Comparison of ENCODE assay signal across 15 mouse cellular contexts in genomic region chr11:68036133-68036959, GRCm38 (mm10).
DNase-seq lines count a peak whose midpoint lies in the region; ATAC-seq and TF ChIP-seq lines count a peak whose summit lies in the region.
"Had no signal": no experiment of that assay in that cellular context is flagged by ENCODE, and none has a peak within 500 bp of the region (broad histone marks: within the 10 kb centered on the region; RNA-seq: fewer than 3 reads in every experiment).

No protein-coding gene starts in this region.

- H3ac ChIP-seq in myocyte (ENCODE audit: control insufficient read depth, insufficient read length) = no peak overlapping the region

- H3K27ac ChIP-seq in kidney, embryonic 15.5 days = peak overlapping the region; percentile 57
- 0 out of 2 replicates have a peak overlapping the region, but pooled peaks have one; percentile 11 for H3K27ac ChIP-seq in midbrain, embryonic 13.5 days
- no peak overlapping the region for H3K27ac ChIP-seq in midbrain, embryonic 11.5 days (ENCODE audit: low read depth, low read length)
- no peak overlapping the region for H3K27ac ChIP-seq in embryonic facial prominence, embryonic 14.5 days (replicated peaks; ENCODE audit: low read depth, low read length)
- H3K27ac ChIP-seq: heart, embryonic 15.5 days; macrophage had no signal

- H3K9ac ChIP-seq in kidney, embryonic 15.5 days = no peak overlapping the region
- no peak overlapping the region for H3K9ac ChIP-seq in midbrain, embryonic 13.5 days (replicated peaks)
- H3K9ac ChIP-seq in midbrain, embryonic 11.5 days (ENCODE audit: low read length) = no peak overlapping the region
- H3K9ac ChIP-seq in embryonic facial prominence, embryonic 14.5 days (ENCODE audit: low read depth, low read length) = no peak overlapping the region
- H3K9ac ChIP-seq: heart, embryonic 15.5 days had no signal

- H3K79me2 ChIP-seq in myocyte (ENCODE audit: control insufficient read depth, insufficient read depth) = no peaks in the 10 kb centered on the region

- no peak for TF ChIP-seq POLR2A in myocyte (IDR thresholded peaks at IDR 0.05; ENCODE audit: insufficient read length, low read depth)

- no peaks in the 10 kb centered on the region for H3K36me3 ChIP-seq in kidney, embryonic 15.5 days
- H3K36me3 ChIP-seq in midbrain, embryonic 13.5 days = no peaks in the 10 kb centered on the region
- no peaks in the 10 kb centered on the region for H3K36me3 ChIP-seq in midbrain, embryonic 11.5 days (ENCODE audit: control insufficient read depth, insufficient read depth, low read length)
- no peaks in the 10 kb centered on the region for H3K36me3 ChIP-seq in embryonic facial prominence, embryonic 14.5 days (ENCODE audit: control insufficient read depth, insufficient read depth, low read length)
- no peaks in the 10 kb centered on the region for H3K36me3 ChIP-seq in myocyte (ENCODE audit: control insufficient read depth, insufficient read depth)
- H3K36me3 ChIP-seq: heart, embryonic 15.5 days had no signal

- peaks cover 20% of the 10 kb centered on the region for H3K4me1 ChIP-seq in kidney, embryonic 15.5 days
- peaks cover 4% of the 10 kb centered on the region; the same call in 1 of the 2 replicates for H3K4me1 ChIP-seq in midbrain, embryonic 13.5 days (replicated peaks)
- no peaks in the 10 kb centered on the region for H3K4me1 ChIP-seq in midbrain, embryonic 11.5 days (ENCODE audit: control insufficient read depth, insufficient read depth, low read length)
- peaks cover 11% of the 10 kb centered on the region; the same call in 1 of the 2 replicates for H3K4me1 ChIP-seq in embryonic facial prominence, embryonic 14.5 days (ENCODE audit: control insufficient read depth, insufficient read depth, low read length)
- H3K4me1 ChIP-seq: heart, embryonic 15.5 days had no signal

- H3K9me3 ChIP-seq in kidney, embryonic 15.5 days (replicated peaks) = no peaks in the 10 kb centered on the region
- no peaks in the 10 kb centered on the region for H3K9me3 ChIP-seq in midbrain, embryonic 13.5 days
- no peaks in the 10 kb centered on the region for H3K9me3 ChIP-seq in midbrain, embryonic 11.5 days (ENCODE audit: control insufficient read depth, low read length)
- no peaks in the 10 kb centered on the region for H3K9me3 ChIP-seq in embryonic facial prominence, embryonic 14.5 days (ENCODE audit: control insufficient read depth, low read length)
- H3K9me3 ChIP-seq: heart, embryonic 15.5 days had no signal

- no peaks in the 10 kb centered on the region for H3K27me3 ChIP-seq in kidney, embryonic 15.5 days
- no peaks in the 10 kb centered on the region for H3K27me3 ChIP-seq in midbrain, embryonic 13.5 days
- H3K27me3 ChIP-seq in midbrain, embryonic 11.5 days (ENCODE audit: control insufficient read depth, insufficient read depth, low read length) = no peaks in the 10 kb centered on the region
- no peaks in the 10 kb centered on the region; the same call in 1 of the 2 replicates for H3K27me3 ChIP-seq in embryonic facial prominence, embryonic 14.5 days (replicated peaks; ENCODE audit: control insufficient read depth, insufficient read depth, low read length)
- no peaks in the 10 kb centered on the region for H3K27me3 ChIP-seq in myocyte (ENCODE audit: control insufficient read depth, insufficient read depth, insufficient read length)
- H3K27me3 ChIP-seq: heart, embryonic 15.5 days had no signal

- no peak overlapping the region for H3K4me3 ChIP-seq in kidney, embryonic 15.5 days (replicated peaks)
- no peak overlapping the region for H3K4me3 ChIP-seq in midbrain, embryonic 13.5 days (replicated peaks)
- no peak overlapping the region for H3K4me3 ChIP-seq in midbrain, embryonic 11.5 days (ENCODE audit: low read depth, low read length)
- H3K4me3 ChIP-seq in embryonic facial prominence, embryonic 14.5 days (ENCODE audit: low read depth, low read length) = no peak overlapping the region
- no peak overlapping the region for H3K4me3 ChIP-seq in myocyte
- H3K4me3 ChIP-seq: heart, embryonic 15.5 days had no signal

- no peak for DNase-seq in kidney, postnatal 36 days
- DNase-seq in midbrain, embryonic 11.5 days (ENCODE audit: low spot score, missing footprints) = no peak
- peak; percentile 52 for DNase-seq in embryonic facial prominence, embryonic 14.5 days (ENCODE audit: low spot score)
- DNase-seq in layer of hippocampus, postnatal 25 days (ENCODE audit: extremely low spot score in 1 of 2, low spot score in 1 of 2) = no peak
- no peak for DNase-seq in spleen, postnatal 14 days (ENCODE audit: low spot score in 2 of 2)
- DNase-seq: adrenal gland, postnatal 36 days; cerebellum, postnatal 36 days; thymus, postnatal 25 days had no signal

- ATAC-seq in kidney, embryonic 15.5 days (replicated peaks; ENCODE audit: low FRiP score) = 0 out of 2 replicates have a peak, but pooled peaks have one; percentile 36
- ATAC-seq in midbrain, embryonic 13.5 days = no peak
- no peak for ATAC-seq in midbrain, embryonic 11.5 days (ENCODE audit: low FRiP score)
- ATAC-seq in embryonic facial prominence, embryonic 14.5 days (ENCODE audit: low read depth) = peak; percentile 57
- ATAC-seq: activated CD4-positive, CD25-positive, alpha-beta regulatory T cell, adult 4 months had no signal

- H3K4me2 ChIP-seq in kidney, embryonic 15.5 days = peak overlapping the region; percentile 12
- H3K4me2 ChIP-seq in midbrain, embryonic 13.5 days (replicated peaks) = no peak overlapping the region
- no peak overlapping the region for H3K4me2 ChIP-seq in midbrain, embryonic 11.5 days
- peak overlapping the region; percentile 33 for H3K4me2 ChIP-seq in embryonic facial prominence, embryonic 14.5 days (ENCODE audit: low read depth, low read length)
- H3K4me2 ChIP-seq in myocyte (ENCODE audit: low read depth) = peak overlapping the region; percentile 38
- H3K4me2 ChIP-seq: heart, embryonic 15.5 days; liver, embryonic 11.5 days had no signal

- WGBS in kidney, embryonic 15.5 days = 54% methylated on average over 20 of the region's 20 CpGs
- WGBS in midbrain, embryonic 13.5 days = 76% methylated on average over 20 of the region's 20 CpGs
- 79% methylated on average over 20 of the region's 20 CpGs for whole genome bisulfite sequencing in midbrain, embryonic 11.5 days
- 30% methylated on average over 20 of the region's 20 CpGs for WGBS in embryonic facial prominence, embryonic 14.5 days

TF ChIP-seq in myocyte, 11 proteins besides CTCF, POLR2A, EP300 and RAD21:
- no peak for TF ChIP-seq MAX (IDR thresholded peaks at IDR 0.05; ENCODE audit: low read depth)
- TF ChIP-seq CEBPB (IDR thresholded peaks at IDR 0.05; ENCODE audit: insufficient read depth, poor library complexity, severe bottlenecking) = no peak
- peak in 1 of 3 experiments; percentile 15 for TF ChIP-seq MYOD1 (IDR thresholded peaks at IDR 0.05; ENCODE audit: control insufficient read depth in 1 of 3, insufficient read length in 2 of 3, low read depth in 2 of 3)

Comparison
In these comparisons a context has a peak if more than half of its experiments do, and no peak if none do; other contexts are left out.
1. H3K27ac ChIP-seq: peak in kidney, embryonic 15.5 days (single experiment) and midbrain, embryonic 13.5 days (single experiment); none in midbrain, embryonic 11.5 days (single experiment) and embryonic facial prominence, embryonic 14.5 days (single experiment).
2. ATAC-seq: peak in kidney, embryonic 15.5 days (single experiment) and embryonic facial prominence, embryonic 14.5 days (single experiment); none in midbrain, embryonic 13.5 days (single experiment) and midbrain, embryonic 11.5 days (single experiment).
3. H3K4me2 ChIP-seq: peak in kidney, embryonic 15.5 days (single experiment), embryonic facial prominence, embryonic 14.5 days (single experiment) and myocyte (single experiment); none in midbrain, embryonic 13.5 days (single experiment) and midbrain, embryonic 11.5 days (single experiment).